Mouse (Mus musculus) ES-E14 (cell line): ENCODE measurements around the gene Efhc2.

Experiments used
- ZC3H11A ChIP-seq: IDR thresholded peaks from 2 replicates; pipeline ENCODE4 v1.6.1; 2012; ENCODE audit warnings: low read depth, mild to moderate bottlenecking, inconsistent platforms, low read length, borderline replicate concordance
- ZNF384 ChIP-seq: IDR thresholded peaks from 2 replicates; pipeline ENCODE4 v1.6.1; 2012; ENCODE audit warnings: low read depth, low read length, inconsistent platforms

DNA sequence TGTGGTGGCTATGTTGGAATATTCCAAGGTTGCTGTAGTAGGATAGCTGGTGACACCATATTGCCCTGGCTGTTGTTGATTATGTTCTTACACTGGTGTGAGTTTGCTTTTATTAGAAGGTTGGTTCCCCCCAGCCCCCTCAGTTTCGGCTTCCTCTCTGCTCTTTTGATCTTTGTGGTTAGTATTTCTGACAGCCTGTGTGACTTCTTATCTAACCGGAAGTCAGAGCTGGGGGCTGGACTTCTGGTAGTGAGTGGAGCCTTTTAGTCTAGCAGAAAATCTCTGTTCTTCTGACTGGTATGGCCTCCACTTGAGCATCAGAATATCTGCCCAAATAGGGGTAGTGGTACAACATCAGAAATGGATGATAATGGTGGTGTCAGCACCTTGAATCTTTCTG, 45.9 kb upstream of the Efhc2 start:
- TF ChIP-seq ZC3H11A (no peak), ZNF384 (no peak)
